Mouse (Mus musculus): ENCODE measurements around the gene Slc24a5. TPM values are rescaled to one million over a fixed set of nuclear protein-coding genes. Genes with fewer than 3 reads are reported as not detected.

Slc24a5 gene
- total RNA-seq, 1 experiment from 2014 or later = not detected

- DNase-seq = no peak
Observed at GRCm38 (mm10) chr2:125119381-125120110, 51.6 kb downstream of the Slc24a5 start.

GRCm38 (mm10) chr2:125122288-125122623 lies 54.3 kb downstream of the Slc24a5 start:
- no peak for DNase-seq

- peak; percentile 57 for DNase-seq
Observed at GRCm38 (mm10) chr2:125122624-125123476, 54.9 kb downstream of the Slc24a5 start.

- DNase-seq = peak; percentile 86
Observed at GRCm38 (mm10) chr2:125123477-125123852, 55.5 kb downstream of the Slc24a5 start, which contains the start of gene Myef2. Gene Myef2, minus strand, starts transcription at chr2:125123661.

GRCm38 (mm10) chr2:125125824-125126223 lies 57.9 kb downstream of the Slc24a5 start:
- no peak for DNase-seq

GRCm38 (mm10) chr2:125126792-125127191 lies 58.9 kb downstream of the Slc24a5 start:
- DNase-seq = no peak

- DNase-seq = no peak
Observed at GRCm38 (mm10) chr2:125134113-125134512, 66.2 kb downstream of the Slc24a5 start.

- peak; percentile 88 for DNase-seq
Observed at GRCm38 (mm10) chr2:125135903-125136811, 68.2 kb downstream of the Slc24a5 start, which contains the start of gene Ctxn2. Gene Ctxn2, plus strand, starts transcription at chr2:125136692.

- DNase-seq = no peak
Observed at GRCm38 (mm10) chr2:125136846-125137245, 68.9 kb downstream of the Slc24a5 start.

Other genes with a start within 250 kb of the Slc24a5 start
- gene Myef2, start 55.5 kb downstream of the Slc24a5 start, total RNA-seq (2021) = 28.9 and 29.5 TPM in 2 replicates
- gene Ctxn2, start 68.6 kb downstream of the Slc24a5 start, total RNA-seq (2021) = not detected in 2 replicates
- gene Slc12a1, start 84.4 kb downstream of the Slc24a5 start, total RNA-seq (2021) = not detected in 2 replicates
- gene Dut, start 179.1 kb downstream of the Slc24a5 start, total RNA-seq (2021) = 24.5 and 33.5 TPM in 2 replicates